Mouse (Mus musculus): ENCODE results near the gene Ppt2. TPM values are rescaled to one million over a fixed set of nuclear protein-coding genes. Genes with fewer than 3 reads are reported as not detected.

Gene Ppt2
- polyA plus RNA-seq, 1 experiment: 118 TPM

GRCm38 (mm10) chr17:34626062-34626772 is 2.1 kb downstream of the Ppt2 start:
- H3K27me3 ChIP-seq (replicated peaks; ENCODE audit: control insufficient read depth, insufficient read depth, low read length): no peaks in the 10 kb centered on the region
- peaks cover 13% of the 10 kb centered on the region for H3K4me1 ChIP-seq (ENCODE audit: control insufficient read depth, insufficient read depth, low read length)
- WGBS: 30% methylated on average over 16 of the region's 16 CpGs
- H3K27ac ChIP-seq (ENCODE audit: insufficient read depth, low read depth, low read length): peak overlapping the region; percentile 79
- no peak for TF ChIP-seq CTCF (conservative IDR thresholded peaks at IDR 0.05; ENCODE audit: insufficient read depth, insufficient read length, low read depth, low read length)
- TF ChIP-seq POLR2A (IDR thresholded peaks at IDR 0.05; ENCODE audit: low read depth, low read length): no peak
- peaks cover 6% of the 10 kb centered on the region for H3K36me3 ChIP-seq (ENCODE audit: control insufficient read depth, insufficient read depth, low read length)
- H3K4me3 ChIP-seq (ENCODE audit: insufficient read depth, low read depth, low read length): peak overlapping the region; percentile 81
- peak; percentile 57 for DNase-seq

DNA sequence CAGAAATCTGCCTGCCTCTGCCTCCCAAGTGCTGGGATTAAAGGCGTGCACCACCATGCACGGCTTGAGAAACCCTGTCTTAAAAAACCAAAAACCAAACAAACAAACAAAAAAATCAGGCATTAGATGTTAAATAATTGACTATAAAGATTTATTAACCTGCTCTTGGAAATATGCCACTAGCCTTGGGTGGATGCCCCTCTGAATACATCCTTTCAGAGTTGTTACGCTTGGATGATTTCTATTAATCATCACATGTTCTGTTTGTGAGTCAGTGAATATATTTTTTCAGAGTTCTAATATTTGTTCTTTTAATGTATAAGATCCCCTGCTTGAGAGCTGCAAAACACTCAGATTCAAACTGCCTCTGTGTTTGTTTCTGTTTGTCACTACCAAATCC is 3.3 kb downstream of the Ppt2 start:
- Histone ChIP-seq H3K4me1 (ENCODE audit: control insufficient read depth, insufficient read depth, low read length) (peaks cover 10% of the 10 kb centered on the region; the same call in 1 of the 2 replicates), H3K27ac (ENCODE audit: insufficient read depth, low read depth, low read length) (peak overlapping the region; percentile 79; the same call in 1 of the 2 replicates), H3K4me3 (ENCODE audit: insufficient read depth, low read depth, low read length) (no peak overlapping the region), H3K36me3 (ENCODE audit: control insufficient read depth, insufficient read depth, low read length) (peaks cover 7% of the 10 kb centered on the region), H3K27me3 (replicated peaks; ENCODE audit: control insufficient read depth, insufficient read depth, low read length) (no peaks in the 10 kb centered on the region)
- TF ChIP-seq POLR2A (IDR thresholded peaks at IDR 0.05; ENCODE audit: low read depth, low read length) (no peak), CTCF (conservative IDR thresholded peaks at IDR 0.05; ENCODE audit: insufficient read depth, insufficient read length, low read depth, low read length) (no peak)
- 46% methylated on average over 3 of the region's 3 CpGs for WGBS
- DNase-seq: peak; percentile 80

GRCm38 (mm10) chr17:34623161-34623560 is 5.1 kb downstream of the Ppt2 start:
- DNase-seq: no peak
- no peak overlapping the region for H3K4me3 ChIP-seq (ENCODE audit: insufficient read depth, low read depth, low read length)
- H3K27me3 ChIP-seq (replicated peaks; ENCODE audit: control insufficient read depth, insufficient read depth, low read length): no peaks in the 10 kb centered on the region
- WGBS: 75% methylated on average over 9 of the region's 9 CpGs
- H3K36me3 ChIP-seq (ENCODE audit: control insufficient read depth, insufficient read depth, low read length): peaks cover 7% of the 10 kb centered on the region
- H3K27ac ChIP-seq (ENCODE audit: insufficient read depth, low read depth, low read length): no peak overlapping the region
- H3K4me1 ChIP-seq (ENCODE audit: control insufficient read depth, insufficient read depth, low read length): peaks cover 6% of the 10 kb centered on the region; the same call in 1 of the 2 replicates
- TF ChIP-seq CTCF (conservative IDR thresholded peaks at IDR 0.05; ENCODE audit: insufficient read depth, insufficient read length, low read depth, low read length) (0 out of 2 replicates have a peak, but pooled peaks have one; percentile 18), POLR2A (IDR thresholded peaks at IDR 0.05; ENCODE audit: low read depth, low read length) (no peak)

DNA sequence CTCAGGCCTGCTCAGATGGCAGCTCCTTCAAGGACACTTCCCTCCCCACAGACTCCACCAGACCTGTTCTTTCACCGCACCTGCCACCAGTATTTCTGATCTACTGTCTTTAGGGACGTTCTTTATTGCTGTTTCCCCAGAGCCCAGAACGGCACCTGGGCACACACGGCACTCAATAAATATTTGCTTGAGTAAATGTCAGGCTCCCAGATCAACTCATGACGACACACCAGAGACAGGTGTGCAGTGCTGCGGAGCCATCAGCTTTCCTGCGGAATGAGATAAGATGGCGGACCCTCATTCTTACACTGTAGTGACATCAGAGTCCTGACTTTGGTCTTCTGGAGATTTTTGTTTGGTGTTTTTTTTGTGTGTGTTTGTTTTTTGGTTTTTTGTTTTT is 7.3 kb downstream of the Ppt2 start:
- H3K4me3 ChIP-seq (ENCODE audit: insufficient read depth, low read depth, low read length): no peak overlapping the region
- 82% methylated on average over 8 of the region's 8 CpGs for WGBS
- TF ChIP-seq POLR2A (IDR thresholded peaks at IDR 0.05; ENCODE audit: low read depth, low read length) (no peak), CTCF (conservative IDR thresholded peaks at IDR 0.05; ENCODE audit: insufficient read depth, insufficient read length, low read depth, low read length) (no peak)
- H3K4me1 ChIP-seq (ENCODE audit: control insufficient read depth, insufficient read depth, low read length): peaks cover 3% of the 10 kb centered on the region; the same call in 1 of the 2 replicates
- peaks cover 7% of the 10 kb centered on the region for H3K36me3 ChIP-seq (ENCODE audit: control insufficient read depth, insufficient read depth, low read length)
- no peak for DNase-seq
- no peaks in the 10 kb centered on the region for H3K27me3 ChIP-seq (replicated peaks; ENCODE audit: control insufficient read depth, insufficient read depth, low read length)
- no peak overlapping the region for H3K27ac ChIP-seq (ENCODE audit: insufficient read depth, low read depth, low read length)

DNA sequence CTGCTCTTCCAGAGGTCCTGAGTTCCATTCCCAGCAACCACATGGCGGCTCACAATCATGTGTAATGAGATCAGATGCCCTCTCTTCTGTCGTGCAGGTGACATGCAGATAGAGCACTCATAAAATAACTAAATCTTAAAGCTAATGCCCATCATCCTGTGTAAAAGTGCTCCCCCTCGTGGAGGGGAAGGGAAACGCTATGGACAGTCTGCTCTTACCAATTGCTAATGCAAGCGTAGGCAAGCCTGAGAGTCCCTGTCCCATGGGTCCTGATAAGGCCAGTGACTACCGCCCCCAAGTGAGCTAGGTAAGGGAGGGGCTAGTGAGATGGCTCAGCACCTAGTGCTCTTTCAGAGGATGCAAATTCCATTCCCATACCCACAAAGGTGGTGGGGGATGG is 9.3 kb downstream of the Ppt2 start:
- H3K4me3 ChIP-seq (ENCODE audit: insufficient read depth, low read depth, low read length): no peak overlapping the region
- no peaks in the 10 kb centered on the region for H3K4me1 ChIP-seq (ENCODE audit: control insufficient read depth, insufficient read depth, low read length)
- no peak overlapping the region for H3K27ac ChIP-seq (ENCODE audit: insufficient read depth, low read depth, low read length)
- WGBS: 17% methylated on average over 6 of the region's 6 CpGs
- peak; percentile 84 for DNase-seq
- TF ChIP-seq POLR2A (IDR thresholded peaks at IDR 0.05; ENCODE audit: low read depth, low read length) (no peak), CTCF (conservative IDR thresholded peaks at IDR 0.05; ENCODE audit: insufficient read depth, insufficient read length, low read depth, low read length) (peak; percentile 88)
- H3K36me3 ChIP-seq (ENCODE audit: control insufficient read depth, insufficient read depth, low read length): peaks cover 5% of the 10 kb centered on the region; the same call in 1 of the 2 replicates
- H3K27me3 ChIP-seq (replicated peaks; ENCODE audit: control insufficient read depth, insufficient read depth, low read length): no peaks in the 10 kb centered on the region

- TF ChIP-seq POLR2A (IDR thresholded peaks at IDR 0.05; ENCODE audit: low read depth, low read length): no peak
- no peak for TF ChIP-seq CTCF (conservative IDR thresholded peaks at IDR 0.05; ENCODE audit: insufficient read depth, insufficient read length, low read depth, low read length)
- no peak for DNase-seq
- Histone ChIP-seq H3K27ac (ENCODE audit: insufficient read depth, low read depth, low read length) (peak within 1 kb of the TSS; percentile 27; the same call in 1 of the 2 replicates), H3K4me1 (ENCODE audit: control insufficient read depth, insufficient read depth, low read length) (no peaks in the 10 kb centered on the region), H3K27me3 (replicated peaks; ENCODE audit: control insufficient read depth, insufficient read depth, low read length) (no peaks in the 10 kb centered on the region), H3K4me3 (ENCODE audit: insufficient read depth, low read depth, low read length) (no peak within 1 kb of the TSS), H3K36me3 (ENCODE audit: control insufficient read depth, insufficient read depth, low read length) (no peaks in the 10 kb centered on the region; the same call in 1 of the 2 replicates)
- 67% methylated on average over 6 of the region's 6 CpGs for WGBS
Measured at GRCm38 (mm10) chr17:34615871-34616270, 12.4 kb downstream of the Ppt2 start, which contains the start of gene Egfl8. Gene Egfl8 (minus strand): TSS chr17:34615971.

GRCm38 (mm10) chr17:34613830-34614229 is 14.5 kb downstream of the Ppt2 start:
- Histone ChIP-seq H3K36me3 (ENCODE audit: control insufficient read depth, insufficient read depth, low read length) (no peaks in the 10 kb centered on the region; the same call in 1 of the 2 replicates), H3K4me1 (ENCODE audit: control insufficient read depth, insufficient read depth, low read length) (peaks cover 3% of the 10 kb centered on the region; the same call in 1 of the 2 replicates), H3K27ac (ENCODE audit: insufficient read depth, low read depth, low read length) (no peak overlapping the region), H3K4me3 (ENCODE audit: insufficient read depth, low read depth, low read length) (no peak overlapping the region), H3K27me3 (replicated peaks; ENCODE audit: control insufficient read depth, insufficient read depth, low read length) (no peaks in the 10 kb centered on the region)
- DNase-seq: no peak
- TF ChIP-seq CTCF (conservative IDR thresholded peaks at IDR 0.05; ENCODE audit: insufficient read depth, insufficient read length, low read depth, low read length) (no peak), POLR2A (IDR thresholded peaks at IDR 0.05; ENCODE audit: low read depth, low read length) (no peak)
- 86% methylated on average over 10 of the region's 10 CpGs for WGBS
